Mouse (Mus musculus): ENCODE measurements around the gene Stx11. TPM values are rescaled to one million over a fixed set of nuclear protein-coding genes. Genes with fewer than 3 reads are reported as not detected.

The Stx11 gene
- polyA plus RNA-seq, 1 experiment from 2014 or later, result 3.8 TPM

- DNase-seq (ENCODE audit: low spot score) (no peak), ATAC-seq (ENCODE audit: low read depth) (no peak)
- no peak overlapping the region for H3K4me3 ChIP-seq (ENCODE audit: low read depth, low read length)
- no peak overlapping the region for H3K27ac ChIP-seq (replicated peaks; ENCODE audit: low read depth, low read length)
- no peaks in the 10 kb centered on the region for H3K9me3 ChIP-seq (ENCODE audit: control insufficient read depth, low read length)
- no peaks in the 10 kb centered on the region for H3K27me3 ChIP-seq (replicated peaks; ENCODE audit: control insufficient read depth, insufficient read depth, low read length)
- H3K4me2 ChIP-seq (ENCODE audit: low read depth, low read length), result no peak overlapping the region
- H3K4me1 ChIP-seq (ENCODE audit: control insufficient read depth, insufficient read depth, low read length), result no peaks in the 10 kb centered on the region
- no peaks in the 10 kb centered on the region for H3K36me3 ChIP-seq (ENCODE audit: control insufficient read depth, insufficient read depth, low read length)
- H3K9ac ChIP-seq (ENCODE audit: low read depth, low read length), result no peak overlapping the region
- WGBS, result 99% methylated on average over 3 of the region's 3 CpGs
Observed at GRCm38 (mm10) chr10:12893339-12893738, 70.8 kb downstream of the Stx11 start.

- no peaks in the 10 kb centered on the region for H3K4me1 ChIP-seq (ENCODE audit: control insufficient read depth, insufficient read depth, low read length)
- no peak overlapping the region for H3K4me2 ChIP-seq (ENCODE audit: low read depth, low read length)
- WGBS, result 63% methylated on average over 13 of the region's 13 CpGs
- DNase-seq (ENCODE audit: low spot score) (peak; percentile 73), ATAC-seq (ENCODE audit: low read depth) (no peak)
- H3K36me3 ChIP-seq (ENCODE audit: control insufficient read depth, insufficient read depth, low read length), result no peaks in the 10 kb centered on the region
- H3K9me3 ChIP-seq (ENCODE audit: control insufficient read depth, low read length), result no peaks in the 10 kb centered on the region
- no peak overlapping the region; the same call in 1 of the 2 replicates for H3K27ac ChIP-seq (replicated peaks; ENCODE audit: low read depth, low read length)
- H3K9ac ChIP-seq (ENCODE audit: low read depth, low read length), result no peak overlapping the region
- no peak overlapping the region for H3K4me3 ChIP-seq (ENCODE audit: low read depth, low read length)
- H3K27me3 ChIP-seq (replicated peaks; ENCODE audit: control insufficient read depth, insufficient read depth, low read length), result no peaks in the 10 kb centered on the region
Observed at GRCm38 (mm10) chr10:12888373-12888772, 75.7 kb downstream of the Stx11 start.

Other genes with a start within 250 kb of the Stx11 start
- gene Utrn, start 94.9 kb downstream of the Stx11 start, polyA plus RNA-seq (2014; fragmentation: Nextera tagmentation; extraction: Ambion mirVana), result 69.2 and 73.3 TPM in 2 replicates
- gene Sf3b5, start 41.0 kb upstream of the Stx11 start, polyA plus RNA-seq (2014; fragmentation: Nextera tagmentation; extraction: Ambion mirVana), result 39.8 and 42.7 TPM in 2 replicates
- 391 and 411 TPM in 2 replicates for gene Plagl1, start 96.2 kb upstream of the Stx11 start, polyA plus RNA-seq (2014; fragmentation: Nextera tagmentation; extraction: Ambion mirVana)
- gene Zc2hc1b, start 213.7 kb upstream of the Stx11 start, polyA plus RNA-seq (2014; fragmentation: Nextera tagmentation; extraction: Ambion mirVana), result not detected in 2 replicates
- gene Ltv1, start 228.9 kb upstream of the Stx11 start, polyA plus RNA-seq (2014; fragmentation: Nextera tagmentation; extraction: Ambion mirVana), result 72.2 and 77.3 TPM in 2 replicates